Mouse (Mus musculus): Measurements from ENCODE around the gene Pnldc1.

DNA sequence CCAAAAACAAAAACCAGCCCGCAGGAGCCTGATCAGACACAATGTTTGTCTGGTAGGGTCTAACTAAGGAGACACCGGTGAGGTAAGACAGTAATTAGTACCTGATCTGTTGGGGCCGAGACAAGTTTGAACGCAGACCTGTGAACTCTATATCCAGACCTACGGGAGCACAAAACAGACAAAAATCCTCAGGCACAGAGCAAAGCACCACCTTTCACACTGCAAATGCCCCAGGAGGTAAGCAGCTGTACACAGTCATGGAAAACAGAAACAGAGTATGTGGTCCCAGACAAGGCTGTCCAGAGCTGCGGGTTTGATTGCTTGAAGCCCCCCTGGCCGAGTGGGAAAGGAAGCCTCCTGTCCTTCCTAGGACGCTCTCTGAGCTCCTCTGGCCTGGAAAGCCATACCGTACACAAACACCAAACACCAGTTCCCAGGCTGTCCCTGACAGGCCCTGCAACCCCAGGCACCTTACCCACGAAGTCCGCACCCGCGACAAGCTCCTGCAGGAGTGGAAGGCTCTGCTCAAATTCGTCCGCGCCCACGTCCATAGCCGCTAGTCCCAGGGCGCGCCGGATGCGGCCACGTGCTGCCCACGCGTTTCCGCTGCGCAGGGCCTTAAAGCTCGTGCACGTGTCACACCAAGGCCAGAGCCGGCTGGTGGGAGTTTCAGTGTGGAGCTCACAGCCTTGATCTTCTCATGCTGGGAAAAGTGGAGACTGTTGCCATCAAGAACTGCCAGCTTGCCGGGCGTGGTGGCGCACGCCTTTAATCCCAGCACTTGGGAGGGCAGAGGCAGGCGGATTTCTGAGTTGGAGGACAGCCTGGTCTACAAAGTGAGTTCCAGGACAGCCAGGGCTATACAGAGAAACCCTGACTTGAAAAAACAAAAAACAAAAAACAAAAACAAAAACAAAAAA lies at the start of gene Pnldc1:
- TF ChIP-seq CTCF (IDR thresholded peaks at IDR 0.05; ENCODE audit: low read depth, low read length) (no peak), POLR2A (IDR thresholded peaks at IDR 0.05; ENCODE audit: extremely low read depth, insufficient read depth, low read length) (no peak)
